Mouse (Mus musculus) MEL (cell line): Measurements from ENCODE around the gene Mbd6. TPM values are rescaled to one million over a fixed set of nuclear protein-coding genes. Genes with fewer than 3 reads are reported as not detected.

Source experiments
- DNase-seq: peaks from one replicate; pipeline ENCODE4 v3.0.0; 2011; ENCODE audit warnings: low read depth, low spot score
- H3K27ac ChIP-seq: 2 replicates; pipeline ENCODE4 v1.5.1; 2012; ENCODE audit warnings: low read depth, mild to moderate bottlenecking, control low read depth, low read length, moderate library complexity; ENCODE audit not compliant: control insufficient read depth
- H3K27me3 ChIP-seq, 2 experiments: fragments of 150-350 bp in 1 of 2; sonication (generic) in 1 of 2; 2 replicates each; pipeline ENCODE4 v1.6.1; 2012; ENCODE audit warnings: low read length in 2 of 2, mild to moderate bottlenecking in 2 of 2, improper control_type of control experiment in 1 of 2, moderate library complexity in 1 of 2; ENCODE audit not compliant: insufficient read depth in 2 of 2, control insufficient read depth in 1 of 2
- H3K36me3 ChIP-seq, 2 experiments: 2 replicates each; pipeline ENCODE4 v1.6.1; 2012 to 2014; ENCODE audit warnings: low read length in 2 of 2, improper control_type of control experiment in 1 of 2, inconsistent platforms in 1 of 2, mild to moderate bottlenecking in 1 of 2; ENCODE audit not compliant: insufficient read depth in 2 of 2, control insufficient read depth in 1 of 2
- H3K4me1 ChIP-seq, 2 experiments: fragments of 150-350 bp in 1 of 2; sonication (generic) in 1 of 2; 2 replicates each; pipeline ENCODE4 v1.6.1; 2012; ENCODE audit warnings: low read length in 2 of 2, improper control_type of control experiment in 1 of 2, mild to moderate bottlenecking in 1 of 2; ENCODE audit not compliant: insufficient read depth in 2 of 2, control insufficient read depth in 1 of 2
- H3K4me3 ChIP-seq, 2 experiments: fragments of 150-350 bp in 1 of 2; sonication (generic) in 1 of 2; 2 replicates each; pipeline ENCODE4 v1.5.1; 2012; ENCODE audit warnings: low read depth in 2 of 2, low read length in 2 of 2, mild to moderate bottlenecking in 2 of 2, moderate library complexity in 2 of 2, control low read depth in 1 of 2, improper control_type of control experiment in 1 of 2; ENCODE audit not compliant: control insufficient read depth in 1 of 2, insufficient read depth in 1 of 2
- H3K79me2 ChIP-seq: 2 replicates; pipeline ENCODE4 v1.6.1; 2012; ENCODE audit warnings: mild to moderate bottlenecking, low read length, moderate library complexity; ENCODE audit not compliant: control insufficient read depth, poor library complexity, insufficient read depth
- H3K9ac ChIP-seq: 2 replicates; pipeline ENCODE4 v1.6.1; 2012; ENCODE audit warnings: low read depth, mild to moderate bottlenecking, control low read depth, low read length, moderate library complexity; ENCODE audit not compliant: control insufficient read depth, poor library complexity, severe bottlenecking
- H3K9me3 ChIP-seq: fragments of 150-350 bp; sonication (generic); replicated peaks from 2 replicates; pipeline ENCODE4 v1.6.1; 2012; ENCODE audit warnings: mild to moderate bottlenecking, low read length, improper control_type of control experiment, moderate library complexity; ENCODE audit not compliant: insufficient read depth
- BHLHE40 ChIP-seq: IDR thresholded peaks from 2 replicates; pipeline ENCODE4 v1.6.1; 2012; ENCODE audit warnings: low read depth, mild to moderate bottlenecking, inconsistent platforms, low read length, improper control_type of control experiment, borderline replicate concordance
- CHD1 ChIP-seq: IDR thresholded peaks from 2 replicates; pipeline ENCODE4 v1.6.1; 2012; ENCODE audit warnings: low read depth, mild to moderate bottlenecking, inconsistent platforms, low read length, improper control_type of control experiment
- CHD2 ChIP-seq: IDR thresholded peaks from 2 replicates; pipeline ENCODE4 v1.6.1; 2011; ENCODE audit warnings: low read length, improper control_type of control experiment
- CTCF ChIP-seq, 3 experiments: IDR thresholded peaks in 2 of 3; conservative IDR thresholded peaks in 1 of 3; 2 replicates each; pipeline ENCODE4 v1.5.1; 2011 to 2012; ENCODE audit warnings: low read length in 3 of 3, low read depth in 2 of 3, mild to moderate bottlenecking in 2 of 3, improper control_type of control experiment in 1 of 3, inconsistent platforms in 1 of 3, mixed read lengths in 1 of 3, moderate library complexity in 1 of 3; ENCODE audit not compliant: control insufficient read depth in 1 of 3, insufficient read depth in 1 of 3, poor library complexity in 1 of 3, severe bottlenecking in 1 of 3
- EP300 ChIP-seq, 2 experiments: IDR thresholded peaks; 2 replicates each; pipeline ENCODE4 v1.6.1; 2011; ENCODE audit warnings: improper control_type of control experiment in 2 of 2, low read length in 2 of 2, low read depth in 1 of 2, mild to moderate bottlenecking in 1 of 2
- ETS1 ChIP-seq: IDR thresholded peaks from 2 replicates; pipeline ENCODE4 v1.6.1; 2012; ENCODE audit warnings: low read depth, mild to moderate bottlenecking, inconsistent platforms, low read length, improper control_type of control experiment, moderate library complexity
- GABPA ChIP-seq: IDR thresholded peaks from 2 replicates; pipeline ENCODE4 v1.6.1; 2012; ENCODE audit warnings: low read depth, mild to moderate bottlenecking, inconsistent platforms, low read length, improper control_type of control experiment, moderate library complexity
- GATA1 ChIP-seq: IDR thresholded peaks from 2 replicates; pipeline ENCODE4 v1.6.1; 2011; ENCODE audit warnings: low read depth, low read length, improper control_type of control experiment
- JUND ChIP-seq: IDR thresholded peaks from 2 replicates; pipeline ENCODE4 v1.6.1; 2011; ENCODE audit warnings: low read depth, mild to moderate bottlenecking, improper control_type of control experiment, low read length
- KAT2A ChIP-seq: conservative IDR thresholded peaks from 2 replicates; pipeline ENCODE4 v1.6.1; 2012; ENCODE audit warnings: low read depth, low read length, improper control_type of control experiment, inconsistent platforms
- MAFK ChIP-seq: IDR thresholded peaks from 2 replicates; pipeline ENCODE4 v1.6.1; 2011; ENCODE audit warnings: low read depth, mild to moderate bottlenecking, low read length, improper control_type of control experiment, borderline replicate concordance
- MAX ChIP-seq: IDR thresholded peaks from 2 replicates; pipeline ENCODE4 v1.6.1; 2011; ENCODE audit warnings: low read length, improper control_type of control experiment
- MAZ ChIP-seq: IDR thresholded peaks from 2 replicates; pipeline ENCODE4 v1.6.1; 2012; ENCODE audit warnings: low read depth, mild to moderate bottlenecking, inconsistent platforms, low read length, improper control_type of control experiment
- MXI1 ChIP-seq: IDR thresholded peaks from 2 replicates; pipeline ENCODE4 v1.6.1; 2011; ENCODE audit warnings: mild to moderate bottlenecking, low read depth, low read length, improper control_type of control experiment
- MYC ChIP-seq: IDR thresholded peaks from 2 replicates; pipeline ENCODE4 v1.6.1; 2011; ENCODE audit warnings: low read depth, mild to moderate bottlenecking, low read length, improper control_type of control experiment, moderate library complexity
- NELFE ChIP-seq: IDR thresholded peaks from 2 replicates; pipeline ENCODE4 v1.6.1; 2011; ENCODE audit warnings: low read depth, low read length, improper control_type of control experiment
- NRF1 ChIP-seq: IDR thresholded peaks from 2 replicates; pipeline ENCODE4 v1.6.1; 2014; ENCODE audit warnings: low read depth, mild to moderate bottlenecking, inconsistent platforms, low read length, improper control_type of control experiment, moderate library complexity; ENCODE audit not compliant: poor library complexity, insufficient read depth, severe bottlenecking
- POLR2A ChIP-seq, 2 experiments: IDR thresholded peaks; 2 replicates each; pipeline ENCODE4 v1.6.1; 2011 to 2012; ENCODE audit warnings: low read length in 2 of 2, mild to moderate bottlenecking in 2 of 2, control low read depth in 1 of 2, improper control_type of control experiment in 1 of 2, low read depth in 1 of 2, moderate library complexity in 1 of 2; ENCODE audit not compliant: control insufficient read depth in 1 of 2, insufficient read depth in 1 of 2, poor library complexity in 1 of 2
- SIN3A ChIP-seq: IDR thresholded peaks from 2 replicates; pipeline ENCODE4 v1.6.1; 2012; ENCODE audit warnings: low read length, improper control_type of control experiment, inconsistent platforms
- SMC3 ChIP-seq: IDR thresholded peaks from 2 replicates; pipeline ENCODE4 v1.6.1; 2011; ENCODE audit warnings: low read depth, low read length, improper control_type of control experiment
- TBP ChIP-seq: IDR thresholded peaks from 2 replicates; pipeline ENCODE4 v1.8.0; 2011; ENCODE audit warnings: low read depth, low read length, improper control_type of control experiment
- TCF12 ChIP-seq: IDR thresholded peaks from 2 replicates; pipeline ENCODE4 v1.6.1; 2014; ENCODE audit warnings: low read depth, mild to moderate bottlenecking, inconsistent platforms, low read length, improper control_type of control experiment, moderate library complexity
- UBTF ChIP-seq: IDR thresholded peaks from 2 replicates; pipeline ENCODE4 v1.6.1; 2012; ENCODE audit warnings: low read depth, mild to moderate bottlenecking, inconsistent platforms, low read length, improper control_type of control experiment, moderate library complexity, borderline replicate concordance; ENCODE audit not compliant: insufficient read depth
- USF1 ChIP-seq: IDR thresholded peaks from 2 replicates; pipeline ENCODE4 v1.6.1; 2014; ENCODE audit warnings: low read depth, mild to moderate bottlenecking, inconsistent platforms, low read length, improper control_type of control experiment, moderate library complexity
- ZMIZ1 ChIP-seq: IDR thresholded peaks from 2 replicates; pipeline ENCODE4 v1.6.1; 2012; ENCODE audit warnings: low read depth, mild to moderate bottlenecking, inconsistent platforms, low read length, improper control_type of control experiment, moderate library complexity
- ZNF384 ChIP-seq: IDR thresholded peaks from 2 replicates; pipeline ENCODE4 v1.6.1; 2012; ENCODE audit warnings: low read depth, mild to moderate bottlenecking, inconsistent platforms, low read length, improper control_type of control experiment
- polyA plus RNA-seq, 2 experiments: library from polyadenylated mRNA; stranded (reverse) in 1 of 2; unstranded in 1 of 2; fragments of >175 nt in 1 of 2; fragments of >200 nt in 1 of 2; gene quantifications; 2 replicates each; pipeline versions ENCODE4 v1.2.1 to v1.2.4; 2012; ENCODE audit warnings: low replicate concordance in 2 of 2, low read depth in 1 of 2; ENCODE audit not compliant: insufficient read length in 2 of 2, insufficient read depth in 1 of 2, missing spikeins in 1 of 2
- total RNA-seq: library from RNA; depleted of rRNA; stranded (reverse); fragments of 300-350 nt; gene quantifications from 2 replicates; pipeline ENCODE4 v1.2.3, GENCODE M21; 2012

Mbd6 gene
- total and polyA plus RNA-seq, 3 experiments, result 4.2 to 44.8 TPM; not detected in 1

DNA sequence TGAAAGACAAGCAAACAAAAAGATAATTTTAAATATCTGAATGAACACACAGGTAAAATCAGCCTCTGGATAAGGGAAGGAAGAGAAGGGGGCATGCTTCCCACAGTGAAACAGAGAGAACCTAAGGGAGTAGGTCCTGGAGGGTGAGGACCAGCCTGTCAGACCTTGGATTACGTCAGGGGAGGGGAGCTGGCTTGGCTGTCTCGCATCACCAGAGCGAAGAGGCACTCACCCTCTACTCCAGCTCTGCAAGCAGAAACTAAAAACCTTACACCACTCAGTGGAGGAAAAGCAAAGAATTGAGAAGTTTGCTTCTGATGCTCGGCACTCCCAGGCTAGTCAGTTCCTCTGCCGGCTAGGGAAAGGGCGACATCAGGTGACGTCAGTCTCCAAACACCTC is 31.2 kb upstream of the Mbd6 start:
- no peak for DNase-seq
- peaks cover 0 to 19% of the 10 kb centered on the region in 2 experiments; a peak in 2 of 4 replicates for H3K36me3 ChIP-seq
- TF ChIP-seq ZNF384 (no peak), USF1 (no peak), TBP (no peak), GABPA (no peak), ZMIZ1 (no peak), CHD2 (no peak), CHD1 (no peak), POLR2A (IDR thresholded peaks at IDR 0.05; ENCODE audit: control insufficient read depth in 1 of 2, insufficient read depth in 1 of 2, low read depth in 1 of 2, low read length in 2 of 2, poor library complexity in 1 of 2) (no peak), MAZ (no peak)
- no peak overlapping the region for H3K4me3 ChIP-seq
- no peaks in the 10 kb centered on the region for H3K9me3 ChIP-seq
- H3K27ac ChIP-seq, result no peak overlapping the region
- H3K9ac ChIP-seq, result no peak overlapping the region
- H3K79me2 ChIP-seq, result peaks cover 2% of the 10 kb centered on the region; the same call in 1 of the 2 replicates
- H3K4me1 ChIP-seq, result peaks cover 15 to 33% of the 10 kb centered on the region in 2 experiments
- H3K27me3 ChIP-seq, result no peaks in the 10 kb centered on the region

DNA sequence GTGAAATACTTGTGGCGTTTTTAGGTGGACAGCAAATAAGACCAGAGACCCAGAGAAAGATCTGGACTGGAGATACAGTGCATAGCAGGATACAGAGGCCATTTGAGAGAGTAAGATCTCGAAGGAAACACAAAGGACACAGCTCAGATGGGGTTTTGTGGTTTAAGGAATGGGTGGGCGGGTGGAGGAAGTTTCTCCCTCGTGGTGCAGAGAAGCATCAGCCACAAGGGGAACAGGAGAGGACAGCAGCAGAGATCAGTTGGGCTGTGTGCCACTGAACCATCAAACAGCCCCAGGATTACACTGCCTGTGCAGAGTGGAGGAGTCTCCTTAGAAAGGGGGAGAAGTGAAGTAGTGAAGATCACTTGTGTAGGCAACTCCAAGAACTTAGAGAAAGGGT is 29.2 kb upstream of the Mbd6 start:
- peak; percentile 87 for DNase-seq
- peak overlapping the region; percentile 94 for H3K27ac ChIP-seq

DNA sequence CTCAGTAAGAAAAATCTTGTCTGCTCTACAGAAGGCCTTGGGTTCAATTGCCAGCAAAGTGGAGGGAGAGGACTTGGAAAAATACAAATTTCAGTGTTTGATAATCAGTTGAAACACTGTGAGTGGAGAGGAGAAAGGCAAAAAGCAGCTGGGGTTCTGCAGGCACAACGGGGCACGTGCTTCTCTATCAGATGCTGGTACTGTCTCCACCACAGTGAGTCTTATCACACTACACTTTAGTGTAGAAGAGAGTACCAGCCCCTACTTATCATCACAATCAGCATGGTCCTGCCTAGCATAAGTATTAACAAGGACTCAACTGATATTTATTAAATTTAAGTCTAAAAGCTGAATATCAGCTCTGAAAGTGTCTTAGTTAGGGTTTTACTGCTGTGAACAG is 28.5 kb upstream of the Mbd6 start:
- H3K9ac ChIP-seq, result peak overlapping the region; percentile 57; the same call in 1 of the 2 replicates
- peaks cover 9 to 26% of the 10 kb centered on the region in 2 experiments for H3K4me1 ChIP-seq
- H3K79me2 ChIP-seq, result no peaks in the 10 kb centered on the region
- H3K27me3 ChIP-seq, result no peaks in the 10 kb centered on the region
- H3K9me3 ChIP-seq, result no peaks in the 10 kb centered on the region
- H3K4me3 ChIP-seq, result no peak overlapping the region
- peaks cover 0 to 18% of the 10 kb centered on the region in 2 experiments; a peak in 2 of 4 replicates for H3K36me3 ChIP-seq
- H3K27ac ChIP-seq, result peak overlapping the region; percentile 94
- DNase-seq, result peak; percentile 77
- TF ChIP-seq USF1, result peak; percentile 94
- TF ChIP-seq MAZ, result peak; percentile 44; the same call in 1 of the 2 replicates
- no peak for TF ChIP-seq CTCF (IDR thresholded peaks at IDR 0.05 in 2 of 3, conservative IDR thresholded peaks at IDR 0.05 in 1 of 3; ENCODE audit: control insufficient read depth in 1 of 3, insufficient read depth in 1 of 3, low read depth in 2 of 3, low read length in 3 of 3, poor library complexity in 1 of 3, severe bottlenecking in 1 of 3)
- no peak for TF ChIP-seq KAT2A
- TF ChIP-seq NRF1, result no peak
- no peak for TF ChIP-seq JUND
- no peak for TF ChIP-seq UBTF
- no peak for TF ChIP-seq MAFK
- peak; percentile 93 for TF ChIP-seq GATA1
- TF ChIP-seq TCF12, result peak; percentile 70
- no peak for TF ChIP-seq ZNF384
- peak; percentile 75 to 84; a peak in 3 of 4 replicates for TF ChIP-seq EP300 (IDR thresholded peaks at IDR 0.05; ENCODE audit: low read depth in 1 of 2, low read length in 2 of 2)
- TF ChIP-seq MYC, result peak; percentile 98
- peak; percentile 89 for TF ChIP-seq SIN3A

More for the DNA sequence above, 29.2 kb upstream of the Mbd6 start:
- Histone ChIP-seq H3K79me2 (no peaks in the 10 kb centered on the region), H3K4me1 (peaks cover 9 to 27% of the 10 kb centered on the region in 2 experiments), H3K36me3 (peaks cover 0 to 17% of the 10 kb centered on the region in 2 experiments; a peak in 2 of 4 replicates), H3K27me3 (no peaks in the 10 kb centered on the region), H3K9ac (peak overlapping the region; percentile 45), H3K4me3 (peak overlapping the region in 1 of 2 experiments; percentile 29; a peak in 2 of 4 replicates), H3K9me3 (no peaks in the 10 kb centered on the region)
- TF ChIP-seq ETS1, result peak; percentile 74
- TF ChIP-seq USF1, result peak; percentile 31; the same call in 1 of the 2 replicates
- peak; percentile 42 for TF ChIP-seq NELFE
- peak; percentile 53; the same call in 1 of the 2 replicates for TF ChIP-seq BHLHE40
- peak; percentile 69 for TF ChIP-seq TBP
- TF ChIP-seq SIN3A, result peak; percentile 61
- TF ChIP-seq POLR2A (IDR thresholded peaks at IDR 0.05; ENCODE audit: control insufficient read depth in 1 of 2, insufficient read depth in 1 of 2, low read depth in 1 of 2, low read length in 2 of 2, poor library complexity in 1 of 2), result peak in 1 of 2 experiments; percentile 51; a peak in 1 of 4 replicates
- peak; percentile 78 for TF ChIP-seq MYC
- peak in 1 of 2 experiments; percentile 64; a peak in 2 of 4 replicates for TF ChIP-seq EP300 (IDR thresholded peaks at IDR 0.05; ENCODE audit: low read depth in 1 of 2, low read length in 2 of 2)
- peak; percentile 62 for TF ChIP-seq MAX
- 0 out of 2 replicates have a peak, but pooled peaks have one; percentile 45 for TF ChIP-seq TCF12
- no peak for TF ChIP-seq KAT2A
- no peak for TF ChIP-seq ZNF384
- peak; percentile 86; the same call in 1 of the 2 replicates for TF ChIP-seq MXI1
- no peak for TF ChIP-seq SMC3
